Mouse (Mus musculus) heart, postnatal 0 days (tissue): ENCODE measurements around the gene Pcyt1a.

Experiments
- CTCF ChIP-seq: IDR thresholded peaks from 2 replicates; pipeline ENCODE4 v1.5.1; 2016; ENCODE audit warnings: antibody characterized with exemption, control low read depth, low read depth
- EP300 ChIP-seq: IDR thresholded peaks from 2 replicates; pipeline ENCODE4 v1.6.1; 2016; ENCODE audit warnings: antibody characterized with exemption, low read depth

GRCm38 (mm10) chr16:32513401-32513800, 82.7 kb downstream of the Pcyt1a start:
- TF ChIP-seq CTCF = no peak
- no peak for TF ChIP-seq EP300
